Mouse (Mus musculus): ENCODE data around the gene Rnls.

GRCm38 (mm10) chr19:33158234-33158633, 233.9 kb downstream of the Rnls start:
- TF ChIP-seq CTCF (IDR thresholded peaks at IDR 0.05; ENCODE audit: low read depth) = no peak
- TF ChIP-seq EP300 (IDR thresholded peaks at IDR 0.05; ENCODE audit: low read depth) = no peak
